Mouse (Mus musculus) cerebellum, adult 8-10 months (tissue): ENCODE measurements around the gene Fxyd7.
A peak's percentile ranks its signal among the peaks of the same experiment; 100 is the strongest.

Experiments
- DNase-seq: peaks from one replicate; pipeline ENCODE4 v3.0.0; 2022

The Fxyd7 gene

GRCm38 (mm10) chr7:31074713-31075069 lies 23.4 kb upstream of the Fxyd7 start:
- DNase-seq: no peak

GRCm38 (mm10) chr7:31074061-31074712 lies 22.9 kb upstream of the Fxyd7 start:
- no peak for DNase-seq

- no peak for DNase-seq
Observed at GRCm38 (mm10) chr7:31073546-31073945, 22.3 kb upstream of the Fxyd7 start.

GRCm38 (mm10) chr7:31072326-31072725 lies 21.1 kb upstream of the Fxyd7 start:
- no peak for DNase-seq

- DNase-seq: no peak
Observed at GRCm38 (mm10) chr7:31070324-31070723, 19.1 kb upstream of the Fxyd7 start.

GRCm38 (mm10) chr7:31069491-31069890 lies 18.2 kb upstream of the Fxyd7 start:
- no peak for DNase-seq

- no peak for DNase-seq
Observed at GRCm38 (mm10) chr7:31067836-31068235, 16.6 kb upstream of the Fxyd7 start.

GRCm38 (mm10) chr7:31063074-31063560 lies 11.8 kb upstream of the Fxyd7 start:
- no peak for DNase-seq

GRCm38 (mm10) chr7:31060621-31061010 lies 9.3 kb upstream of the Fxyd7 start:
- DNase-seq: no peak

- no peak for DNase-seq
Observed at GRCm38 (mm10) chr7:31059919-31060620, 8.8 kb upstream of the Fxyd7 start.

- peak; percentile 82 for DNase-seq
Observed at GRCm38 (mm10) chr7:31059108-31059507, 7.8 kb upstream of the Fxyd7 start, which contains the start of gene Lgi4. Gene Lgi4 (plus strand): TSS chr7:31059342.

- DNase-seq: no peak
Observed at GRCm38 (mm10) chr7:31058211-31058610, 6.9 kb upstream of the Fxyd7 start.

- no peak for DNase-seq
Observed at GRCm38 (mm10) chr7:31057730-31058129, 6.5 kb upstream of the Fxyd7 start.

- no peak for DNase-seq
Observed at GRCm38 (mm10) chr7:31057071-31057470, 5.8 kb upstream of the Fxyd7 start, which contains the start of gene Fxyd1. Gene Fxyd1 (minus strand): TSS chr7:31057199.

GRCm38 (mm10) chr7:31056448-31056847 lies 5.2 kb upstream of the Fxyd7 start:
- DNase-seq: no peak

GRCm38 (mm10) chr7:31055883-31056282 lies 4.6 kb upstream of the Fxyd7 start:
- no peak for DNase-seq

- peak; percentile 41 for DNase-seq
Observed at GRCm38 (mm10) chr7:31055354-31055824, 4.1 kb upstream of the Fxyd7 start.

- no peak for DNase-seq
Observed at GRCm38 (mm10) chr7:31054661-31055320, 3.5 kb upstream of the Fxyd7 start.

GRCm38 (mm10) chr7:31053882-31054447 lies 2.7 kb upstream of the Fxyd7 start:
- peak; percentile 48 for DNase-seq

- DNase-seq: peak; percentile 85
Observed at GRCm38 (mm10) chr7:31052636-31053434, 1.6 kb upstream of the Fxyd7 start.

GRCm38 (mm10) chr7:31052251-31052635 lies 976 bp upstream of the Fxyd7 start:
- peak; percentile 36 for DNase-seq

- peak; percentile 54 for DNase-seq
Observed at GRCm38 (mm10) chr7:31050921-31051320, 346 bp downstream of the Fxyd7 start.
